Mouse (Mus musculus) urinary bladder, postnatal 14 days (tissue): Measurements from ENCODE around the gene Dtnb.
"Not testable (repeated sequence)": the region's sequence is repeated elsewhere in the genome, so short reads cannot be mapped to it uniquely, and the experiment has no call there.

Source experiments
- DNase-seq: peaks from one replicate; pipeline ENCODE4 v3.0.0; 2021; ENCODE audit warnings: low spot score

The Dtnb gene

GRCm38 (mm10) chr12:3571787-3572580, at the start of gene Dtnb:
Gene Dtnb (plus strand): TSS chr12:3572381.
- DNase-seq = peak; percentile 87

- DNase-seq = no peak
Observed at GRCm38 (mm10) chr12:3525536-3525935, 46.6 kb upstream of the Dtnb start.

- DNase-seq = not testable (repeated sequence)
Observed at GRCm38 (mm10) chr12:3535446-3535845, 36.7 kb upstream of the Dtnb start.

GRCm38 (mm10) chr12:3537616-3538015, 34.6 kb upstream of the Dtnb start:
- DNase-seq = peak; percentile 84

- DNase-seq = no peak
Observed at GRCm38 (mm10) chr12:3538036-3538435, 34.1 kb upstream of the Dtnb start.

GRCm38 (mm10) chr12:3539605-3540004, 32.6 kb upstream of the Dtnb start:
- no peak for DNase-seq

- DNase-seq = no peak
Observed at GRCm38 (mm10) chr12:3540871-3541270, 31.3 kb upstream of the Dtnb start.

- no peak for DNase-seq
Observed at GRCm38 (mm10) chr12:3545451-3545850, 26.7 kb upstream of the Dtnb start.

GRCm38 (mm10) chr12:3546121-3546658, 26.0 kb upstream of the Dtnb start:
- no peak for DNase-seq

GRCm38 (mm10) chr12:3546781-3547180, 25.4 kb upstream of the Dtnb start:
- no peak for DNase-seq

- no peak for DNase-seq
Observed at GRCm38 (mm10) chr12:3547506-3547905, 24.7 kb upstream of the Dtnb start.

- no peak for DNase-seq
Observed at GRCm38 (mm10) chr12:3547911-3548310, 24.3 kb upstream of the Dtnb start.

GRCm38 (mm10) chr12:3548582-3549211, 23.5 kb upstream of the Dtnb start:
- DNase-seq = no peak

- DNase-seq = no peak
Observed at GRCm38 (mm10) chr12:3550280-3550679, 21.9 kb upstream of the Dtnb start.

GRCm38 (mm10) chr12:3557414-3558319, 14.5 kb upstream of the Dtnb start:
- no peak for DNase-seq

GRCm38 (mm10) chr12:3560596-3560995, 11.6 kb upstream of the Dtnb start:
- peak; percentile 61 for DNase-seq

GRCm38 (mm10) chr12:3561032-3561431, 11.1 kb upstream of the Dtnb start:
- no peak for DNase-seq

GRCm38 (mm10) chr12:3562806-3563205, 9.4 kb upstream of the Dtnb start:
- no peak for DNase-seq

- no peak for DNase-seq
Observed at GRCm38 (mm10) chr12:3563659-3564058, 8.5 kb upstream of the Dtnb start.

GRCm38 (mm10) chr12:3568461-3568991, 3.7 kb upstream of the Dtnb start:
- DNase-seq = no peak

GRCm38 (mm10) chr12:3570711-3571400, 1.3 kb upstream of the Dtnb start:
- DNase-seq = no peak
